Mouse (Mus musculus) limb, embryonic 10.5 days (tissue): ENCODE results near the gene Thap4. TPM values are rescaled to one million over a fixed set of nuclear protein-coding genes. Genes with fewer than 3 reads are reported as not detected.

Source experiments
- DNase-seq: peaks from one replicate; pipeline ENCODE4 v3.0.0-alpha.2; 2017; ENCODE audit warnings: low spot score
- H3K27ac ChIP-seq: fragments of 300-500 bp; sonication (generic); 2 replicates; pipeline ENCODE4 v1.5.1; 2016; ENCODE audit warnings: mild to moderate bottlenecking
- H3K27me3 ChIP-seq: fragments of 300-500 bp; sonication (generic); 2 replicates; pipeline ENCODE4 v1.6.1; 2016; ENCODE audit warnings: low read depth, mild to moderate bottlenecking; ENCODE audit not compliant: poor library complexity, severe bottlenecking
- H3K36me3 ChIP-seq: fragments of 300-500 bp; sonication (generic); 2 replicates; pipeline ENCODE4 v1.6.1; 2016; ENCODE audit warnings: mild to moderate bottlenecking, moderate library complexity
- H3K4me1 ChIP-seq: fragments of 300-500 bp; sonication (generic); 2 replicates; pipeline ENCODE4 v1.6.1; 2016
- H3K4me3 ChIP-seq: fragments of 300-500 bp; sonication (generic); 2 replicates; pipeline ENCODE4 v1.5.1; 2016; ENCODE audit warnings: mild to moderate bottlenecking, moderate library complexity
- H3K9me3 ChIP-seq: fragments of 300-500 bp; sonication (generic); replicated peaks from 2 replicates; pipeline ENCODE4 v1.6.1; 2016; ENCODE audit warnings: mild to moderate bottlenecking
- WGBS: fragments of 180-500 bp; shearing (Covaris S2); methylation state at CpG from one replicate; pipeline ENCODE4 v1.1.7; 2016; 5-methylcytosine and 5-hydroxymethylcytosine counted together
- polyA plus RNA-seq: library from polyadenylated mRNA; unstranded; fragments of >200 nt; fragmentation: Nextera tagmentation; extraction: Ambion mirVana; gene quantifications from 2 replicates; pipeline ENCODE4 v1.2.1, GENCODE M21; 2016

The Thap4 gene
- polyA plus RNA-seq, 1 experiment from 2014 or later: 54.8 TPM

DNA sequence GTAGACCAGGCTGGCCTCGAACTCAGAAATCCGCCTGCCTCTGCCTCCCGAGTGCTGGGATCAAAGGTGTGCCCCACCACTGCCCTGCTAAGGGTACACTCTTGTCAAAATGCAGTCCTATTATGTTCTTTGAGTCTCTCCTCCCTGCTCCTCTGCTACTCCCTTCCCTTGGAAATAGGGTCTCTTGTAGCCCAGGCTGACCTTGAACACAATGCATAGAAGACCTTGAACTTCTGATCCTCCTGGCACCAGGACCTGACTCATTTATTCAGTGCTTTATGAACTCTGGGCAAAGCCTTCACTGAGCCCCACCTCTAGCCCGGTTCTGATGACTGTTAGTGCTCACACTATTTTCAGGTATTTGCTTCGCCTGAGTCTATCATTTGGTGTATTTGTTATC is 17.0 kb downstream of the Thap4 start:
- H3K4me1 ChIP-seq: no peaks in the 10 kb centered on the region
- no peak overlapping the region for H3K27ac ChIP-seq
- H3K9me3 ChIP-seq: no peaks in the 10 kb centered on the region
- H3K4me3 ChIP-seq: no peak overlapping the region
- H3K36me3 ChIP-seq: peaks cover 14% of the 10 kb centered on the region
- WGBS: 93% methylated on average over 5 of the region's 5 CpGs
- no peaks in the 10 kb centered on the region for H3K27me3 ChIP-seq
- DNase-seq: no peak

DNA sequence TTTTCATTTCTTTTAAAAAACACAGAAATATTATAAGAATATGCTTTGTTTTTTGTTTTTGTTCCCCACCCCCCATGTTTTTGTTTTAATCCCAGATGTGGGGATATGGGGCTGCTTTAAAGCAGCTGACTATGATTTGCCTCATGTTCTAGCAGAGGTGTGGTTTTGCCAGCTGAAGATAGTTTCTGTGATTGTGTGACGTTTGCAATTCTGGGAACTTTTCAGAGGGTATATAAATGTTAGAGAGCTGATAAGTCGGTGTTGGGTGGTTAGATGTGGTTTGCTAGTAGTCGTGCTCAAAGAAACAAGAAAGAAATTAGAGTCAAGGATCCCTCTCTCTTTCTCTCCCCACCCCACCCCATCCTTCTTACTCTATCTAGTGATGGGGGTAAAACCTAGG is 18.8 kb downstream of the Thap4 start:
- Histone ChIP-seq H3K27me3 (no peaks in the 10 kb centered on the region), H3K4me1 (no peaks in the 10 kb centered on the region), H3K27ac (no peak overlapping the region), H3K9me3 (no peaks in the 10 kb centered on the region), H3K36me3 (peaks cover 8% of the 10 kb centered on the region), H3K4me3 (no peak overlapping the region)
- DNase-seq: no peak
- 94% methylated on average over 3 of the region's 3 CpGs for WGBS

DNA sequence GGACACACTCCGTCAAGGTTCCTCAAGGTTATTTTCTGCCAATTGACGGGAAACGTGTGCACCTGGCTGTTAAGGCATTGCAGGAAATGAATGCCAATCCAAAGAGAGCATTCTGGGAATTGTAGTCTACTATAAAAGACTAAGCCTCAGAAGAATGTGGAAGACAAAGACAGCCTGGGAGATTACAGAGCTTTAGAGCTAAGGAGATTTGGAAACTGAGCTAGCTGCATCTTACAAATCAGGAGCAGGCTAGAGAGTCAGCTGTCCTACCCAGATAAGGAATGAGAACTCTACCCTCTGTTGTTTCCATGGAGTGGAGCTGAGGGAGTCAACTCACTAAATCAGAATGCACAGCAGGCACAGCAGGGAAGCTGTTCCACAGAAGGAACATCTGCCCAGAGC is 22.8 kb downstream of the Thap4 start:
- Histone ChIP-seq H3K9me3 (no peaks in the 10 kb centered on the region), H3K4me3 (no peak overlapping the region)

DNA sequence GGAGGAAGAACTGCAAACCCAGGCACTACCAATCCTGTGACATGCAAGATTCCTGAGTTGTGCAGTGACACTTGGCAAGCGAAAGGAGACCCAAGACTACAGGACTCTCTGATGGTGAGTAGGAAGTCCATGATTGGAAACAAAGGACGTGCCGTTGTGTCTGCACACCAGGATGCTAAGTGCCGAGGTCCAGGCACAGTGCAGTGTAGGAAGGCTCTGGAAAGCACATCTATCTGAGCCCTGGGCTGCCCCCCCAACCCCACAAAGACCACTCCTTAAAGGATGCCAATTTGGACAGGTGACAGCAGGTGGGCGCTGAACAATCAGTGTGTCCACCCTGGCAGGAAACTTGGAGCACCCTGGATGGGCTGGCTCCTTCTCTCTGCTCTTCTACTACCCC is 23.6 kb downstream of the Thap4 start:
- Histone ChIP-seq H3K27me3 (no peaks in the 10 kb centered on the region), H3K4me1 (no peaks in the 10 kb centered on the region), H3K4me3 (no peak overlapping the region), H3K36me3 (peaks cover 6% of the 10 kb centered on the region), H3K27ac (no peak overlapping the region), H3K9me3 (no peaks in the 10 kb centered on the region)
- no peak for DNase-seq
- 88% methylated on average over 5 of the region's 5 CpGs for WGBS

More for the DNA sequence above, 22.8 kb downstream of the Thap4 start:
- no peaks in the 10 kb centered on the region for H3K4me1 ChIP-seq
- no peaks in the 10 kb centered on the region for H3K27me3 ChIP-seq
- H3K36me3 ChIP-seq: peaks cover 5% of the 10 kb centered on the region
- no peak overlapping the region for H3K27ac ChIP-seq
- no peak for DNase-seq
- 47% methylated on average over 3 of the region's 3 CpGs for WGBS

DNA sequence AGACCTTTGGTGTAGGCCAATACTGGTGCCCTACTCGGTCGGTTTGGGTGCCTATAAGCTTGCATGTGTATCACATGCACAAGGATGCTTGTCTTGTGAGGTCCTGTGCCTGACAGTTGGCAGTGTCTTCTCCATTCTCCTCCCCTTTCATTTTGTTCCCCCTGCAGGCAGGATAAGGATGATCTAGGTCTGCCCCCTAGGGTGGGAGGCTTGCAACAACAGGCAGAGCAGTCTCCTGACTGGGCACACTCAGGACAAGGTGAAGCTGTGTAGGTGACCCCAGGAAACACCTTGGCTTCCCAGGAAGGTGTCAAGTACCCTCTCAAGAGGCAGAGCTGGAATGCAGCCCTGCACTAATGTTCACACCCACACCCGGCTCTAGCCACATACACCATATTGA is 27.7 kb downstream of the Thap4 start:
- WGBS: 64% methylated on average over 3 of the region's 3 CpGs
- Histone ChIP-seq H3K4me3 (no peak overlapping the region), H3K36me3 (peaks cover 30% of the 10 kb centered on the region), H3K27me3 (no peaks in the 10 kb centered on the region), H3K9me3 (no peaks in the 10 kb centered on the region), H3K4me1 (no peaks in the 10 kb centered on the region), H3K27ac (no peak overlapping the region)
- peak; percentile 46 for DNase-seq

DNA sequence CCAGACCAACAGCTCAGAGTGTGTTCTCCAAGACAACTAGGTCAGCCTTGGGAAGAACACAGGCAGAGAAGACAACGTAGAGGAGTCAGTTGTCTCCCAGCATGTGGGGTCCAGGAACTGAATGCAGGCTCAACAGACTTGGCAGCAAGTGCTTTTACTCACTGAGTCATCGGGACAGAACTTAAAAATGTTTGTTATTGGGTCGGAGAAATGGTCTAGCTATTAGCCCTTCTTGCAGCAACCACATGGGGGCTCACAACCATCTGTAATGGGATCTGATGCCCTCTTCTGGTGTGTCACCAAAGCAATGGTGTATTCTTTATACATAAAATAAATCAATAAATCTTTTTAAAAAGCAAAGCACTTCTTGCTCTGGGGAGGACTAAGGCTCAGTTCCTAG is 28.5 kb downstream of the Thap4 start:
- Histone ChIP-seq H3K4me1 (no peaks in the 10 kb centered on the region), H3K4me3 (no peak overlapping the region), H3K9me3 (no peaks in the 10 kb centered on the region), H3K36me3 (peaks cover 30% of the 10 kb centered on the region), H3K27me3 (no peaks in the 10 kb centered on the region), H3K27ac (no peak overlapping the region)
- 94% methylated on average over 3 of the region's 3 CpGs for WGBS
- DNase-seq: no peak

DNA sequence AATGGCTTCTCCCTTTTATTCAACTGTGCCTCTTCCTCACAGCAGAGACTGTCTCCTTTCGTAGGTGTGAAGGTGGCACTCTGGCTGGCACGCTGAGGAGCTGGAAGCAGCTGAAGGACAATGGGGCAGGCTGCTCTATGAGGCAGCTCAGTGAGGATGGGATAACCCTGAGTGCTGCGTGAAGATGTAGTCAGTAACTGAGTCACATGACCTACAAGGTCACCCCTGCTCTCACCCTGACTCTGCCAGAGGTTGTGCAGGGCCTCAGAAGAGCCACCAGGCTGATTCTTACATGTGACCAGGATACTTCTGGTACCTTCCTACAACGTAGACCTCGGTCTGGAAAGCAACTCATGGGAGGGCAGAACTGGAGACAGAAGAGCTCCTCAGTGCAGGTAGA is 29.0 kb downstream of the Thap4 start:
- Histone ChIP-seq H3K27ac (no peak overlapping the region), H3K4me3 (no peak overlapping the region), H3K27me3 (no peaks in the 10 kb centered on the region), H3K4me1 (no peaks in the 10 kb centered on the region), H3K9me3 (no peaks in the 10 kb centered on the region), H3K36me3 (peaks cover 34% of the 10 kb centered on the region)
- no peak for DNase-seq
- 90% methylated on average over 5 of the region's 5 CpGs for WGBS

DNA sequence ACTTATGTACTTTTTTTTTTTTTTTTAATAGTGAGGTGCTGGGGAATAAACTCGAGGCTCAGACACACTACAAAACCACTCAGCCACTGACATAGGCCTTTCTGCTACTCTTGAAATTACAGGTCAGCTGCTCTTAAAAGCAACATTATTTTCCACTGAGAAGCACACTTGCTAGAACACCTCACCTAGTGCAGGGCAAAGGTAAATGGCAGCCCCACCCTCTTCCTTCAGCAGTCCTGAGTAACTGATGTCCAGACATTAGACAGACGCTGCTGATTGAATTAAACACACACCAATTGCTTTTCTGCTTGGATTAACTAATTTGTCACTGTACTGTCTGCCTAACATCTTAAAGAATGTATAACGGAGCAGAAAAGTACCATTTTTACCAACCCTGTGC is 30.0 kb downstream of the Thap4 start:
- H3K4me3 ChIP-seq: no peak overlapping the region
- WGBS: 91% methylated on average over 3 of the region's 3 CpGs
- no peaks in the 10 kb centered on the region for H3K4me1 ChIP-seq
- no peaks in the 10 kb centered on the region for H3K9me3 ChIP-seq
- H3K36me3 ChIP-seq: peaks cover 38% of the 10 kb centered on the region
- no peak overlapping the region for H3K27ac ChIP-seq
- DNase-seq: no peak
- H3K27me3 ChIP-seq: no peaks in the 10 kb centered on the region

DNA sequence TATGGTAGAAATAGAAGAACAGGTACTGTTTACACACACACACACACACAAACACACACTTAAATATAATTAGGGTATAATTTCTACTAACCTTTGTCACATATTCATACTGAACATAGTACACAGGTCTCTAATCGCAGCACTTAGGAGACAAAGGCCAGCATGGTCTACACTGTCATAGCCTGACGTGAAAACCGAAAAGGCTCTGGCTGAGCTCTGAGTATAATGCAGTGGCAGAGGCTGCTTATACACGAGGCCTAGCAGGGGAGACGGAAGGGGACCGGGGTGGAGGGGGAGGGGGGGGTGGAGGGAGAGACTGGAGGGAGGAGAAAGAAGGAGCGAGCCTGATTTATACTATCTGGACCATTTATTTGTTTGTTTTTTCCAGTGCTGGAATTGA is 33.1 kb downstream of the Thap4 start:
- Histone ChIP-seq H3K4me3 (no peak overlapping the region), H3K9me3 (no peaks in the 10 kb centered on the region), H3K27me3 (no peaks in the 10 kb centered on the region), H3K36me3 (peaks cover 38% of the 10 kb centered on the region), H3K4me1 (no peaks in the 10 kb centered on the region), H3K27ac (no peak overlapping the region)
- no peak for DNase-seq
- WGBS: 73% methylated on average over 7 of the region's 7 CpGs

DNA sequence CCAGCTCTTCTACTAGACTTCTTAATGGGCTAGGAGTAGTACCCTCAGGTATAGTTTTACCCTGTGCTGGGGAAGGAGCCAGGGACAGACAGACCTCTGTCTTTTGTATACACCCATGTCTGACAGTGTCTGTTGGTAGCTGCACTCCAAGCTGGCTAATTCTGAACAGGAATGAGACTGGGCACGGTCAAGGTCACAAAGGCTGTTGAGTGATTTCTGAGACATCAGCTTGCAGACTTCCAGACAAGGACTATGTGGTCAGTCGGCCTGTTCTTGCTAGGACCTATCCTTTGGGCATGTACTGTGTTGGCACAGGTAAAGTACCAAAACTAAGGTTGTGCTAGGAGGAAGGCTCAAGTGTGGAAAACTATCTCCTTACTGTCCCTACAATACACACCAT is 38.5 kb downstream of the Thap4 start:
- H3K9me3 ChIP-seq: no peaks in the 10 kb centered on the region
- WGBS: 93% methylated on average over 2 of the region's 2 CpGs
- no peaks in the 10 kb centered on the region for H3K27me3 ChIP-seq
- no peak for DNase-seq
- H3K27ac ChIP-seq: no peak overlapping the region
- peaks cover 55% of the 10 kb centered on the region for H3K36me3 ChIP-seq
- no peaks in the 10 kb centered on the region for H3K4me1 ChIP-seq
- H3K4me3 ChIP-seq: no peak overlapping the region

DNA sequence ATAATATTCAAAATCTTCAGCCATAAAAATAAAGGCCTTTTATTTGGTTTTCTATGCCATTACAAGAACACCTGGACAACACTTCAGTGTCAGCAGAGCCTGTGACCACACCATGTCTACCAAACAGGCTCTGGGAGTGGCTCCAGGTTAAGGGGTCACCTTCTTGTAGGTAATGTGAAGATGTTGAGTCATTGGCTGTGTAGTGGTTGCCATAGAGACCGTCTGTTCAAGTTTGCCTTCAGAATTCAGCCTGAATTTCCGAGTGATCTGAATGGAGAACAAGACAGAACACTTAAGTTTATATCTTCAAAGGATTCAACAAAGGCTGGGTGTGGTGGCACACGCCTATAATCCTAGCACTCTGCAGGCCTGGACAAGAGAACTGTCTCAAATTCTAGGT is 49.3 kb downstream of the Thap4 start:
- Histone ChIP-seq H3K4me3 (no peak overlapping the region), H3K4me1 (no peaks in the 10 kb centered on the region), H3K9me3 (no peaks in the 10 kb centered on the region), H3K27me3 (no peaks in the 10 kb centered on the region), H3K36me3 (peaks cover 36% of the 10 kb centered on the region), H3K27ac (no peak overlapping the region)
- DNase-seq: no peak
- WGBS: 82% methylated on average over 3 of the region's 3 CpGs

DNA sequence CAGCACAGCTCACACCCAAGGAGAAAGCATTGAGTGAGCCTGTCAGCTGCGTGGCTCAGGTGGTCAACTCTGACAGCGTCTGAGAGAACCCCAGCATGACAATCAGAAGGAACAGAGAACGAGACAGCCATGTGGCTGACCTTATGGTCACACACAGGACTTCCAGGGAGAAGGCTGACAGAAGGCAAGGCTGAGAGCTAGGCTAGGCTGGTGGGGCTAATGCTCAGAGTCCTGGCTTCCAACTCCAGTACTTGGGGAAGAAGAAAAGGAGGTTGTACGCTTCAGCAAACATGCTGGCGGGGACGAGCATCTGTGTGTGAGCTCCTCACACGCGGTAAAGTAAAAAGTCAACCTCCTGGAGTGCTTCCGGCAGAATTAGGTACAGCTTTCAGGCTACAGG is 50.3 kb downstream of the Thap4 start:
- Histone ChIP-seq H3K27ac (no peak overlapping the region), H3K4me1 (no peaks in the 10 kb centered on the region), H3K27me3 (no peaks in the 10 kb centered on the region), H3K36me3 (peaks cover 36% of the 10 kb centered on the region), H3K9me3 (no peaks in the 10 kb centered on the region), H3K4me3 (no peak overlapping the region)
- WGBS: 92% methylated on average over 9 of the region's 9 CpGs
- DNase-seq: no peak

DNA sequence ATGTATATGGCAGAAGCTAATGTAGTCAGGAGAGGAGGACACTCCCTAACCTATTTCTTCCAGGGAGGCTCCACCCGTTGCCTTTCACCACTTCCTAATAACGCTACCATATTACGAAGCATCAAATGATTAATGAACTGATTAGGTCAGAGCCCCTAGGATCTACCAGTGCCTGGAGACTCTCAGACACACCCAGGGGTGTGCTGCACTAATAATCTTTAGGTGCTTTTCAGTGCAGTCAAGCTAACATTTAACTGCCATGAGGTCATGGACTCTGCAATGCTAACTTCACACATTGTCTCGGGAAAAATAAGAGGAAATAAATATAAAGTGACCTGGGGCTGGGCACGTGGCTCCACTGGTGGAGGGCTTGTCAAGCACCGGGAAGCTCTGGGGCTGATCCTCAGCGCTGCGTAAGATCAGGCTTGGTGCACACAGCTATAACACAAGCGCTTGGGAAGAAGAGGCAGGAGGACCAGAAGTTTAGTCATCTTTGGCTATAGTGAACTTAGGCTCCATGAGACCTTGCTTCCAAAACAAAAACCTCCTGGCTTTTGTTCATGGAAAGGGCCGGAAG is 51.1 kb downstream of the Thap4 start:
- Histone ChIP-seq H3K4me1 (no peaks in the 10 kb centered on the region), H3K27me3 (no peaks in the 10 kb centered on the region), H3K36me3 (peaks cover 35% of the 10 kb centered on the region), H3K4me3 (no peak overlapping the region), H3K27ac (no peak overlapping the region), H3K9me3 (no peaks in the 10 kb centered on the region)
- 90% methylated on average over 10 of the region's 10 CpGs for whole genome bisulfite sequencing
- DNase-seq: no peak

DNA sequence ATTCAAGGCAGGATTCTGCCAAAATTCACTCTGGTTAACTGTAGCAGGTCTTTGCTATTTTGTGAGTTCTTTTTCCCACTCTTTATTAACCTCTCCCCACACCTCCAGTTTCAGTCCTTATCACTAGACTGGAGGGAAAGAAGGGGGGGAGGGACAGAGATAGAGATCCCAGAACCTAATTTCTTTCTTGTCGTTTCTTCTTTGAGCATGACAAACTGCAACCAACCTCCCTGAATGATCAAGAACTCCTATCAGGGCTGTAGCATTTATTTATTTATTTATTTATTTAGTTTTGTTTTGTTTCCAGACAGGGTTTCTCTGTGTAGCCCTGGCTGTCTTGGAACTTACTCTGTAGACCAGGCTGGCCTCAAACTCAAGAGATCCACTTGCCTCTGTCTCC is 52.6 kb downstream of the Thap4 start:
- no peak overlapping the region for H3K27ac ChIP-seq
- 84% methylated on average over 1 of the region's 1 CpGs for WGBS

More for the DNA sequence above, 52.6 kb downstream of the Thap4 start:
- H3K4me1 ChIP-seq: no peaks in the 10 kb centered on the region
- no peak overlapping the region for H3K4me3 ChIP-seq
- DNase-seq: no peak
- H3K9me3 ChIP-seq: no peaks in the 10 kb centered on the region
- peaks cover 32% of the 10 kb centered on the region for H3K36me3 ChIP-seq
- no peaks in the 10 kb centered on the region for H3K27me3 ChIP-seq
